Mouse (Mus musculus) left cerebral cortex, postnatal 4 days (tissue): Measurements from ENCODE around the gene Dmwd. TPM values are rescaled to one million over a fixed set of nuclear protein-coding genes. Genes with fewer than 3 reads are reported as not detected.

Experiments used
- DNase-seq: peaks from one replicate; pipeline ENCODE4 v3.0.0-alpha.2; 2022
- intact Hi-C: fragments of 180-260 bp; cut with DNase I; formaldehyde crosslinking; loops from one replicate; pipeline ENCODE4 v1.15.1; 2025
- total RNA-seq, 2 experiments: library from RNA; stranded (reverse); gene quantifications; 2 replicates each; pipeline ENCODE4 v1.2.3; 2021

The Dmwd gene
- 100 to 1,000 TPM; 147 to 151 TPM for total RNA-seq

GRCm38 (mm10) chr7:19075723-19076585 is at the start of gene Dmwd:
Gene Dmwd (plus strand): TSS chr7:19076227.
- intact Hi-C loops, result no loop called here
- DNase-seq, result peak; percentile 98

GRCm38 (mm10) chr7:19028067-19028466 is 48.0 kb upstream of the Dmwd start:
- no peak for DNase-seq
- intact Hi-C loops, result no loop called here

GRCm38 (mm10) chr7:19029084-19029653 is 46.9 kb upstream of the Dmwd start:
- intact Hi-C loops, result no loop called here
- peak; percentile 61 for DNase-seq

GRCm38 (mm10) chr7:19031641-19032040 is 44.4 kb upstream of the Dmwd start:
- no peak for DNase-seq
- intact Hi-C loops, result no loop called here

GRCm38 (mm10) chr7:19044616-19045015 is 31.4 kb upstream of the Dmwd start:
- DNase-seq, result no peak
- intact Hi-C loops, result no loop called here

- intact Hi-C loops, result no loop called here
- DNase-seq, result peak; percentile 75
Observed at GRCm38 (mm10) chr7:19046286-19047069, 29.5 kb upstream of the Dmwd start.

- no peak for DNase-seq
- intact Hi-C loops, result no loop called here
Observed at GRCm38 (mm10) chr7:19048006-19048527, 28.0 kb upstream of the Dmwd start.

GRCm38 (mm10) chr7:19049252-19049651 is 26.8 kb upstream of the Dmwd start:
- intact Hi-C loops, result no loop called here
- no peak for DNase-seq

GRCm38 (mm10) chr7:19050172-19050571 is 25.9 kb upstream of the Dmwd start:
- DNase-seq, result peak; percentile 32
- intact Hi-C loops, result no loop called here

GRCm38 (mm10) chr7:19051161-19051560 is 24.9 kb upstream of the Dmwd start:
- intact Hi-C loops, result no loop called here
- DNase-seq, result no peak

GRCm38 (mm10) chr7:19052345-19053135 is 23.5 kb upstream of the Dmwd start:
- intact Hi-C loops, result no loop called here

GRCm38 (mm10) chr7:19053136-19053532 is 22.9 kb upstream of the Dmwd start:
- intact Hi-C loops, result no loop called here
- DNase-seq, result no peak

More at GRCm38 (mm10) chr7:19052345-19053135, 23.5 kb upstream of the Dmwd start:
- DNase-seq, result no peak

GRCm38 (mm10) chr7:19054047-19054776 is 21.8 kb upstream of the Dmwd start, which contains the start of gene Rsph6a:
Gene Rsph6a (plus strand): TSS chr7:19054690.
- intact Hi-C loops, result no loop called here

GRCm38 (mm10) chr7:19054777-19055076 is 21.3 kb upstream of the Dmwd start:
- no peak for DNase-seq
- intact Hi-C loops, result no loop called here

More at GRCm38 (mm10) chr7:19054047-19054776, 21.8 kb upstream of the Dmwd start, which contains the start of gene Rsph6a:
- DNase-seq, result peak; percentile 79

GRCm38 (mm10) chr7:19055108-19055507 is 20.9 kb upstream of the Dmwd start:
- no peak for DNase-seq
- intact Hi-C loops, result no loop called here

- intact Hi-C loops, result no loop called here
- no peak for DNase-seq
Observed at GRCm38 (mm10) chr7:19057405-19057804, 18.6 kb upstream of the Dmwd start.

GRCm38 (mm10) chr7:19065896-19066295 is 10.1 kb upstream of the Dmwd start:
- intact Hi-C loops, result no loop called here
- no peak for DNase-seq

- DNase-seq, result no peak
- intact Hi-C loops, result no loop called here
Observed at GRCm38 (mm10) chr7:19067063-19067462, 9.0 kb upstream of the Dmwd start.

- intact Hi-C loops, result no loop called here
Observed at GRCm38 (mm10) chr7:19067935-19068334, 8.1 kb upstream of the Dmwd start.

GRCm38 (mm10) chr7:19068707-19069106 is 7.3 kb upstream of the Dmwd start:
- peak; percentile 68 for DNase-seq
- intact Hi-C loops, result no loop called here

More at GRCm38 (mm10) chr7:19067935-19068334, 8.1 kb upstream of the Dmwd start:
- DNase-seq, result no peak
